Mouse (Mus musculus): ENCODE results near the gene Grid2.

Gene Grid2

DNA sequence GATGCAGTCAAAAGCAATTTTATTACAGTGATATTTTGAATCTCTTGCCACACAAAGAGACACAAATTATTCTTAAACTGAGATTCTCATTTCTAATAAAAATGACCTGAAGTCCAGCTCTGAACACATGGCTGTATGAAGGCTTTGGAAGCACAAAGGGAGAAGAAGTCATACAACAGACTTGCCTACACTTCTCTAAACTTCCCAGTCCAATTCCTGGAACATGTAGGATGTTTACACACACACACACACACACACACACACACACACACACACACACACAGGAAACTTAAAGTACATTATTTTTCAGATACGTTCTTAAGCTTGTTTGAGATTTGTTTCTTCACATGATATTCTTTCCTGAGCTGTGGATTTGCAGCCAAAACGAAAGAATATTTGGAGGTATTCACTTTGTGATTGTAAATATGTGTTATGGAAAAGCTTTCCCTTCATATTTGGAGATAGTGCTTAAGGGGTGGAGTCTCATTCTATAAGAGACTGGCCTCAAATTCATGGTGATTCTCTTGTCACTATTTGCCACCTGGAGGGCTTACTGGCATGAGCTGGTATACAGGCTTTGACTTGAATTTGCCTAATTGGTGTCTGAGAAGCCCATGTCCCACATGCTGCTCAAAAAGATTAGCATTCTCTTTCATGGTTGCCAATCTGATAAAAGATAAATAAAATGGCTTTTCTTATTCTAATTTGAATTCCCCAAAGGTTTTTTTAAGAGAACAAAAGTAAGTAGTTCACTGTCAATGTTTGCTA is 1049.2 kb downstream of the Grid2 start:
- intact Hi-C loops (cut with DNase I) = no loop called here

DNA sequence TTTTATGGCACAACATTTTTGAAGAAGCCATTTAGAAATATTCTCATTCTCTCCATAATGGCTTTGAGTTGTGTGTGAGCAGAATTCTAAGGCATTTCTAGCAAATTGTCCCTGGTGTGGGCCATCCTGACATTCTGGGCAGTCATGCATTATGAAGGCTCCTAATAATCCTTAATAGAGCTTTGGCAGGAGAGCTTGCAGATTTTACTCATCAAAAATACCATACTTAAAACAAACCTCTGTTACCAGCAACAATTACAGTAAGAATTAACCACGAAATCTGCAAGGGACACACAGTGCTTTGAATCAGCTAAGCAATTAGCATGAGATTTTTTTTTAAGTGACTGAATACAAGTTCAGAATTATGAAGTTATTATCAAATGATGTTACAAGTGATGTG is 1053.0 kb downstream of the Grid2 start:
- intact Hi-C loops (cut with DNase I) = no loop called here

DNA sequence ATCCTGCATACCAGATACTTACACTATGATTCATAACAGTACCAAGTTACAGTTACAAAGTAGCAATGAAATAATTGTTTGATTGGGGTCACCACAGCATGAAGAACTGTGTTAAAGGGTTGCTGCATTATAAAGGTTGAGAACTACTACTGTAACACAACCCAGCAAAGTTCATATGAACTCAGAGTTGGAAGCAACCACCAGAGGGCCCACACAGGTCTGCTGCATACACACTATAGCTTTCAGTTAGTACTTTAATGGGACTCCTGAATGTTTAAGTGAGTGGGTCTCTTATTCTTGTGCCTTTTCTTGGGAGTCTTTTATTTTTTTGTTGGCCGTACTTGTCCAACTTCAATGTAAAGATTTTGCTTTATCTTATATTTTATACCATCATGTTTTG is 1057.5 kb downstream of the Grid2 start:
- intact Hi-C loops (cut with DNase I) = no loop called here

DNA sequence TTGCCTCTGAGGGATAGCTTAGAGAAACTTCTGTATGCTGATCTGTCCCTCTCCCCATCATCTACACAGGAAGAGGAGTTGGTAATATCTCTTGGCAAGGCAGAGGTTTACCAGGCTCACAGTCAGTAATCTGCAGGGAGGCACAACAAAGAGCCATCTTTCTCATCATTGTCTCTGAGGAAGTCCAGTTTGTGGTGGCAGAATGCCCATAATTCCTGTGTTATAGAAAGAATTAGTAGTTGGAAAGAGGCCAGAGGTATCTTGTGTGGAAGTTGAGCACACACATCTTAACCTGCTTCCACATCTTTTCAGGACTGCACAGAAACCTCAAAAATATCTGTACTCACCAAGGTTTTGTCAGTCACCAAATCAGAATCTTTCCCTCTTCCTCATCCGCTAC is 1071.3 kb downstream of the Grid2 start:
- intact Hi-C loops (cut with DNase I) = no loop called here

DNA sequence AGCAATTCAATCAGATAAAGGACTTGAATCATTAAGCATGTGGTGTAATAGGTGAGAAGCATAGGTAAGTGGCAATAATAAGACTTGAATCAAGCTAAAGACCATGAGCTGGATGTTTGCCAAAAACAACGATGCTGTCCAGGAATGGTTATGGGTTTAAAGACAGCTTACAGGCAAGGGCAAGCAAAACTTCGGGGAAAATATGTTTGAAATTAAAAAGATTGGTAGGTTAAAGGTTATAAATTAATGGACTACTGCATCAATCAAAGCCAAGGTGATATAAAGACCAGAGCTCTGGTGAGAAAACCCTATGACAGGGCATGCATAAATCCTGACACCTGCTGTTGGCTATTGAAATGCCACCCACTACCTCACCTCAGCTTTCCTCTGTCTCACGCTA is 1072.2 kb downstream of the Grid2 start:
- intact Hi-C loops (cut with DNase I) = no loop called here

DNA sequence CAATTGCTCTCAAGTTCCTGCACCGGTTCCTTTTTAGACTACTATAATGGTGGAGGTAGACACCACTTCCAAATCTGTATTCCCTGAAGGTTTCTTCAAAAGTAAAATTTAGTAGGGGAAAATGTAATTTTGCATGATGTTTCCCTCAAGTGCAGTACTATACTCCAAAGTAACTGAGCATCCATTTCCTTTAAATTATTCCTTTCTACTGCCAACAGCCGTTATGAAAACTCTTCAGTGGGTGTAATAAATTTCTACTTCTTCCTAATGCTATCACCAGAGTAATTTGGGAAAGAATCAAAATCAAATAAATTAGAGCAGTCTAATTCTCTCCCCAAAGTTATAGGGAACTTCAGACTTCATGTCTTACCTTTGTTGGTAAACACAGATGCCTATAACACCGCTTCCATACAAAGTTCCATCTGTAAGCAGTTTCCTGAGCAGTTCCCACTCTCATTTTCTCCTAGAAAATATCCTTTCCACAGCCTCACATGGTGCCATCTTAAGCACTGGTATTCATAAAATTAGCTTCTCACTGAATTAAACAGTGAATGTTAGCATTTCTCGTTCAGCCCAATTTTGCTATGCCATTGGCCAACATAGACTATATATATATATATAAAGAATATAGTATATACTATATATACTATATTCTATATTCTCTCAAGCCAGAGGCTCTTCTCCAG is 1142.9 kb downstream of the Grid2 start:
- intact Hi-C loops (cut with DNase I) = no loop called here

DNA sequence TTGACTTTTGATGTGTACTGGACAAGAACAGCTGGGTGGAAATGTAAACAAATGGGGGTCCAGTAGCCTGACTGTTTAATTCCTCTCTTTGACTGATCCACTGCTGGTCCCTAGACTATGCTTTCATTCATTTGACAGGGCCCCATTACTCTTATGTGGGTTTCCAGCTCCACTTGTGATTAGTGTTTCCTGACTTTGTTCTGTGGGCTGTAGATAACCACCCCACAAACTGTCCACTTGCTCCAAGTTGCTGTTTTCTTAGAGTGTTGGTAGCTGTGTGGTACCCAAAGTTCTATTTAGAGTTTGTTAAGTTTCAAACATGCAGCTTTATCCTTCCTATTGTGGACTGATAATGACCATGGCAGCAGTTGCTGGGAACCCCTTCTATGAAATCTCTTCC is 1172.0 kb downstream of the Grid2 start:
- intact Hi-C loops (cut with DNase I) = no loop called here

DNA sequence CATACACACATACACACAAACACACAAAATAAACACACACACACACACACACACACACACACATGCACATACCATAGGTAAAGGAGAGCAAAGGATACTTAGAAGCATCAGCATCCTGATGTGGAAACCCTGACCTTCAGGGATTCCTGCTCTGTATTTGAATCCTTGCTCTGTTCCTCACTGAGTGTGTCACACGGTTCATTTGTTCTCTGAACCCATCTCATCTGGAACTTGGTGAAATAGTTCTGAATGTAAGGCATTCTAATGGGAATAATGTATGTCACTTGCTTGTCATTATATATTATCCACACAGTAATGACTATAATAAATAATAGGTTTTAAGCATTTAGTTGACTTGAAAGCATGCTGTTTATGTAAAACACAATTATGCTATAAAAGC is 1173.2 kb downstream of the Grid2 start:
- intact Hi-C loops (cut with DNase I) = no loop called here

DNA sequence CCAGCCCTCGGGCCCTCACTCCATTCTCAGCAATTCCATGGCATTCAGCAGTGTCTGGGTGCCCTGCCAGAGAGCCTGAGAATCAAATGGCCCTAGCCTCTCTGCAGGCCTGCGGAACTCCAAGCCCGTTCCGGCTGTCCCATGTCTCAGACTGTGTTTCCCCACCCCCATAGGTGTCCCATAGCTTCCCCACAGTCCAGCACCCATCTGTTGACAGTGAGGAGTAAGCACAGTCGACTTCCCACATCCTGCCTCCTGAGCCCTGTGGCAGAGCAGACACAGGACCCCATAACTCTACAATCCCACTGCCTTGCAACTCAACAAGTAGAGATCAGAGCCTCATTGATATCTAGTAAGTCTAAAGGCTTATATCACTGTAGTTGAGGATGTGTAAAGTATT is 1192.5 kb downstream of the Grid2 start:
- intact Hi-C loops (cut with DNase I) = no loop called here

DNA sequence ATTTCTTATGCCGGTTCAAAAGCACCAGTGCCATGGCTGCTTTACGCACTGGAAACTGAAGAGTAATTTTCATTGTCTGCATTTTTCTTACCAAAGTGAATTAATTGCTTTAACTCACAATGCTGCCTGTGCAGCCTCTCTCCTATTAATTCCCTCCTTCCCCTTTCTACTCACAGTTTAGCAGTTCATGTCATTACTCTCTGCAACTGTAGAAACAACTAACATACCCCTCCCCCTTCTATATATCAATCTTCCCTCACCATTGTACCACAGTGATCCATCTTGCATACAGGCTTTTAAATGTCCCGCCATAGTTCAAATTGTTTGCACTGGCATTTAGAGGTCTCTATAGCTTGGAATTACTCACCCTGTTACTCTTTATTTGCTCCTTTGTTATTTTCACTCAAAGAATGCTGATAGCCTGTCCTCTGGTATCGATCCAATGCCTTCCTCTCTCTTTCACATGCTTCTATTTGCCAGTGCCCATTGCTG is 1193.2 kb downstream of the Grid2 start:
- intact Hi-C loops (cut with DNase I) = no loop called here

DNA sequence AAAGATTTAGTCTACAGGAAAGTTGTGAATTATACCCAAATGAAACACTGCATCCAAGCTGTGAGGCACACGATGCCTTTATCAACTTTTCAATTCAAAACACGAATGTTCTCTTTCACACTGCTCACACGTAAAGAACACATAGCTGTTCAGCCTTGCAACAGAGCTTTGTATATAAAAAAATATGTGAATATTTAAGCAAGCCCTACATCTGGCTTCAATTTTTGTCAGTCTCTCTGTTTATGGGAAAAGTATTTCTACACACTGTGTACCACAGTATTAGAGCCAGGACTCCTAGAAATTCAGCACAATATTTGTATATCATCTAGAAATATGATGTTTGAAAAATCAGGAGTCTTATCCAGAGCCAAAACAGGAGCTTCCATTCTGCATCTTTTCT is 1195.1 kb downstream of the Grid2 start:
- intact Hi-C loops (cut with DNase I) = no loop called here

DNA sequence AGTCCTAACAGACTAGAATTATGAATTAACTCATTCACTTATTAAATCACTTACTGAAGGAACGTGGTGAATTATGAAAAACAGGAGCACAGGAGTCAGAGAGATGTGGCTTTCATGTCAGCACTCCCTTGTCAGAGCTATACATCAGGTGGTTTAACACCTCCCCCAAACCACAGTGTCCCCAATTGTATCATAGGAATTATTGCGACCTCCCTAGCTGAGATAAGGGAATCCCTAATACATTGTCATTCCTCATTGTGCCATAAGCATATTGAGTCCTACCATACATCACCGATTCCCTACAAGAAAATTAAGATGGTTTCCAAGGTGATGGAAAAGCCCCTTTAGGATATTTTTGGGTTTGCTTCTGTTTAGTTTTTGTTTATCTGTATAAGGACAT is 1224.2 kb downstream of the Grid2 start:
- intact Hi-C loops (cut with DNase I) = no loop called here

DNA sequence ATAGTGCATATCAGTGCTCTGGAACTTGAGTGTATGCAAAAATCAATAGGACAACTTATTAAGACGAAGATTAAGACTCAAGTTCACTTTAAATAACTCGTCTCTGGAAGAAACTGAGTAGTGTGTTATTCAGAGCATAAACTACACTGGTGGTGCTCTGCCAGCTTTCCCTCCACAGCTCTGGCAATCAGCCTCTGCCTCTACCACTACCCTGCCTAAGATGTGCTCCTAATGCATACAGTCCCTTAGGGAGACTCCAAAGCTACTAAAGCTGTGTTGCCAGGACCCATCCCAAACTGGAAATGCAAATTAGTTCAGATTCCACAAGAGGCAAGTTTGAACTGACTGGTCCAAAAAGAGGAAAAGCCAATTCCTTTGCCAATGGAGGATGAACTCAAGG is 1224.9 kb downstream of the Grid2 start:
- intact Hi-C loops (cut with DNase I) = no loop called here

DNA sequence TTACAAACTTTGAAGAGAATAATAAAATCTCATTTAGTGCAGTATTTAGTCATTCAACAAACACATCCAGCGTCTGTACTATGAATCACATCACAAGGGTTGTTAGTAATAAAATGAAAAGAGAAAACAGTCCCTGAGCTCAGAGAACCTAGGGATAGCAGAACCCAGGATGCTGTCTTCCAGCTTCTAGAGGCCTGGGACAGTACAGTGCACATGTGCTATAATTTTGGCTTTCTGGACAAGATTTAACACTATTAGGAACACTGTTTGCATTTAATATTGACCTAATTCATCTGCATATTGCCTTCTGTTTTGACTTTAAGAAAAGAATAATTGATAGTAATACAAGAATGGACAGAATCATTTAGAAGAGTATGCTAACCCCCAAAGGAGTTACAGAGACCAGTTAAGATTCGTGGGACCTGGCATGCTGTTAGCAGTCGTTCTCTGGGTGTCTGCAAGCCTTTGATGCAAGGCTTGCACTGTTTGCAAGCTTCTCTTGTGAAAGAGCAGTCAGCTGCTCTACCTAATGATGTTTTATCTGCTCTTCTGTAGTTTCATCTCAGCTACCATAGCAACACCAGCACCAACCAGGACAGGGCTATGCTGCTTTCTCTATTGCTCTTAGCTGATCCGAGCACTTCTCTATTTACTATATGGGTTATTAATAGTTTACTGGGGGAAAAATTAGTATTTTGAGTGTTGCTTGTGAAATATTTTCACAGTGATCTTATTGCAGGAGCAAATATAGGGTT is 1234.8 kb downstream of the Grid2 start:
- intact Hi-C loops (cut with DNase I) = no loop called here

DNA sequence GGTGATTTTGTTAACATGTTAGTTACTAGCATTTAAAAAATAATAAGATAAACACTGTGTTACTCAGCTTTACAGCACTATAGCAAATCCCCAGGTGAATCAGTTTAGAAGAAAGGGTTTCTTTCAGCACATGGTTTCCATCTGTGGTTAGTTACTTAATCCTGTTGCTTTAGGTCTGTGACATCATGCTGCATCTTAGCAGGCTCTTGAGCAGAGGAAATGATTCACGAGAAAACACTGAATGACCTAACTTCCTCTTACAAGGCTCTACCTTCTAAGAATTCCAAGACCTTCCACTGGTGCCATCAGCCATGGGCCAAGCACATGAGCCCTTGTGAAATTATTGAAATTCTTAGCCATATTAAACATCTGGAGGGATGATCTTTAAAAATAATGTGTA is 1248.7 kb downstream of the Grid2 start:
- intact Hi-C loops (cut with DNase I) = no loop called here

DNA sequence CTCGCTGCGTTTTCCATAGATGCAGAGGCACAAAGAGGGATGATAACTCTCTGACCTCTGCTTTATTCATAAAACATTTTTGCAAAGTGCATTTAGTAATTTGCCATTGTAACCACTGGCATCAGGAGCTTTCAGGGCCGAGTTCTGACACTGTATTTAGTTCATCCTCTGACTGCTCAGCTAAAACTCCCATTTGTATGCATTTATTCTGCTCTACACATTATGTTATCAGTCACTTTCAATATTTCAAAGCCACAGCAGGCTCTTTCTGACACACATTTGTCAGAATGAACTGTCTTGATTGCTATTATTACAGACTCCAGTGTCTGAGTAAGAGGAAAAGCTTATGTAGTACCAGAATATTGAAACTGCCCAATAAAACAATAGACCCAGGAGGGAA is 1286.5 kb downstream of the Grid2 start:
- intact Hi-C loops (cut with DNase I) = no loop called here

DNA sequence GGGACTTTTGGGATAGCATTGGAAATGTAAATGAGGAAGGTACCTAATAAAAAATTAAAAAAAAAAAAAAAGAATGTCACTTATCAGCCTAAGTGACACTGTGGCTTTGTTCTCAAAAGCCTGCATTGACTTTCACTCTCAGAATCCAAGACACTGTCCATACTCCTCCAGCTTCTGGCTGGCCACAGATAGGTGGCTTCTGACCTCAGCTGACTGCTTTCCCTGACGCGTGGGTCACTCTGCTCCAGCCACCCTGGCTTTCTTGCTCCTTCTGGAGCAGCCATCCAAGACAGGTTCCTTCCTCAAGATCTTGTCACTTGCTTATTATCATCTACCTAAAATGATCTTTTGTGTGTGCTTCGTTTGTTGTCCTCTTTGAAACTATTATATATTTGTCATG is 1298.0 kb downstream of the Grid2 start:
- intact Hi-C loops (cut with DNase I) = no loop called here

DNA sequence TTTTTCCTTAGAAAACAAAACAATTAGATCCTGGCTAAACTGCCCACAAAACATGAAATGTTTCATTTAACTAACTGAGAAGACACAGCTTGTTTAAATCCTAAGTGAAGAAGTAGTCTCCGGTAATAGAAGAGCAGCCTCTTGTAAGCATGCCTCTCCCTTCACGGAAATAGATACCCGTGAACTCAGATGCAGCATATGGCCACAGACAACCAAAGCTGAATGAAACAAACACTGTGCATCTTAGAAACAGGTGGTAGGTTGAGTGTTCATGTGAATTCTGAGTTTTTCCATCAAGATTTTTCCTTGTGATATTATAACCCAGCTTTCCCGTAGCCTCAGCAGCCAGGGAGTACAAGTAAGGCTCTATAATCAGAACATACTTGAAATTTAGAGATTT is 1299.5 kb downstream of the Grid2 start:
- intact Hi-C loops (cut with DNase I) = no loop called here

DNA sequence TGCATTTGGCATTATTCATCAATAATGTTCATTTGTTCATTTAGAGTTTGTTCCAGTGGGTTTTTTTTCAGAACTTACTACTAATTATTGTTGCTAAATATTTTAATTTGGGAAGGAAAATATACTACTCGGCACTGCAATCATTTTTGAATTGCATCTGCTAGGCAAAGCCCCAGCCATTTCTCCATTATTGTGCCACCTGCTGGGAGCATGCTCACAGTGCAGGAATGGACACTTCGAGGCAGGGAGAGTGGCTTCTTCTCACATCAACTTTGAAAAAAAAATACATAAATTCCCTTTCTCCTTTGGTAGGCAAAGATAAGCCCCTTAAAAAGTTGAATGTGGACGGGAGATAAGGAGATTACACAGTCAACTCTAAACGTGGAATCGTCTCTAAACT is 1312.9 kb downstream of the Grid2 start:
- intact Hi-C loops (cut with DNase I) = loop anchor here (5.0 kb wide), 1 partner anchor 1991 kb away; no protein-coding TSS in a partner anchor

DNA sequence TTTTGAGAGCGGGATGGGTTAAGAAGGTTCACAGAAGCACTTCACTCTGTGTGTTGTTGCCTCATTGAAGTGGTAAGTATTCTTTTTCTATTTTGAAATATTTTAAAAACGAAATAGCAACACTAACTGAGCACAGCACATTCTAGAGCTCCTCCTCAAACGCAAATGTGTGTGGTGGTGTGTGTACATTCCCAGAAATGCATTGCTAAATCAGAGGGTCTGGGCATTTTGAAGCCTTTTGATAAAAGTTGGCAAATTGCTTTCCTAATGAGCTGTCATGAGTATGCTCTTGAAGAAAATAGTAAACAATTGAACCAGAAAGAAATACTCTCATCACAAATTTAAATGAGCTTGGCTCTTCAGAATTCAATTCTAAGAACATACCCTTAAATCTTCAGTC is 1325.7 kb downstream of the Grid2 start:
- intact Hi-C loops (cut with DNase I) = no loop called here

DNA sequence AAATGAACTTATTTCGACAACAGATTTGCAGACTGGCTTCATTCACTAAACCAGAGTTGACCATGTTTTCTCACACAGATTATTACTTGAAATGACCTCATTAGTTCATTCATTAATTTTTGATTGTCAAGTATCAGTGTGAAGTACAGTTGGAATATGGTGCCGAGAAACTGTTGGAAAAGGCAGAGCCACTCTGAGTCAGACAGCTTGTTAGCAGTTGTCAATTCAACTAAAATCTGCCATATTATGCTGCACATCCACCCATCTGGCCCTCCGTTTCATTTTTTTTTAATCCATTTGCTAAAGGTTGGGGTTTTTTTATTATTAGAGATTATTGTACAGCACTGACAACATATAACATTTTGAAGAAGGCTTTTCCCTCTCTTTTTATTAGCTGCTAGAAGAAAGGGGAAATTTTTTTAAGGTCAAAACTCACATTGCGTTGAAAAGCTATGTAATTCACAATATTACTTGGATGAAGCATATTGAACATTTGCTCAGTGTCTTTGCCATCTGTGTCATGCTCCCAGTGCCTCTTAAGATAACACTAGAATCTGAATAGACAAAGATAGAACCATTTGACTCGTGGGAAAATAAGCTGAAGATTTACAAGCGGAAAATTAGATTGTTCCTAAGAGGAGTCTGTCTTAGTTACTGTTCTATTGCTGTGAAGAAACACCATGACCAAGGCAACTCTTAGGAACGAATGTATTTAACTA is 1333.0 kb downstream of the Grid2 start:
- intact Hi-C loops (cut with DNase I) = no loop called here

DNA sequence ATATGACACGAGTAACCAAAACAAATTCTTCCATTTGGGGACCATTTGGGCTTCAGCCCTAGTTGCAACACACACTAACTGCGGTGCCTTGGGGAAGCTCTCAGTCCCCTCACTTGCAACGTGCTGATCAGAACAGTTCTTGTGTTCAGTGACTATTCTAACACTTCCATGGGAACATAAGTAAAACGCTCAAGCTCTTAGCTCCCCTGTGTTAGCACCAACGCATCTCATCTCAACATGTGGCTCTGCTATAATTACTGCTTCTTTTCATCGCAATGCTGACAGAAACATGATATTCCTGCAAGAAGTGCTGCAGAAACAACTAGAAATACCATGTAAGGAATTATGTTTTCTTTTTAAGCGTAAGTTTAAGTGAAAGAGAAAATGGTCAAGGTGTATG is 1340.6 kb downstream of the Grid2 start:
- intact Hi-C loops (cut with DNase I) = no loop called here
